Mouse (Mus musculus): ENCODE results near the gene Eme2. TPM values are rescaled to one million over a fixed set of nuclear protein-coding genes. Genes with fewer than 3 reads are reported as not detected.

Gene Eme2
- polyA plus RNA-seq, 1 experiment, result not detected

DNA sequence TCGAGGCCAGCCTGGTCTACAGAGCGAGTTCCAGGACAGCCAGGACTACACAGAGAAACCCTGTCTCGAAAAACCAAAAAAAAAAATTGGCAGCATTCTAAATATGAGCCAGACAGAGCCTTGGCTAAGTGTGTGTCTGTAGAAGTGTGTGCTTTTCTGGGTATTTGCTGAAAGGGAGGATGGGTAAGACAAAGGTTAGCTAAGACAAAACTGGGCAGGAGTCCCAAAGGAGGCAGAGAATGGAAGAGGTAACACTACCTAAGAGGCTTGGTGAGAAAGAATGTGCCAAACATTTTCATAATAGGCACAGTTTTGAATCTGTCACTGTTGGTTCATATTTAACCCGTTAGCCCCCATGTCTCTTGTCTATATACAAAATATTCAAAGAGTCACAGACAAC lies 37.5 kb upstream of the Eme2 start:
- no peak overlapping the region for H3K27ac ChIP-seq (ENCODE audit: insufficient read depth, low read depth, low read length)
- 80% methylated on average over 4 of the region's 4 CpGs for WGBS
- TF ChIP-seq CTCF (IDR thresholded peaks at IDR 0.05; ENCODE audit: insufficient read depth, low read depth, low read length), result no peak
- no peak for TF ChIP-seq POLR2A (IDR thresholded peaks at IDR 0.05; ENCODE audit: insufficient read depth, low read depth, low read length)
- no peak overlapping the region for H3K4me3 ChIP-seq (ENCODE audit: insufficient read depth, low read depth, low read length)
- H3K4me1 ChIP-seq (ENCODE audit: control insufficient read depth, insufficient read depth, low read length), result peaks cover 5% of the 10 kb centered on the region; the same call in 1 of the 2 replicates

DNA sequence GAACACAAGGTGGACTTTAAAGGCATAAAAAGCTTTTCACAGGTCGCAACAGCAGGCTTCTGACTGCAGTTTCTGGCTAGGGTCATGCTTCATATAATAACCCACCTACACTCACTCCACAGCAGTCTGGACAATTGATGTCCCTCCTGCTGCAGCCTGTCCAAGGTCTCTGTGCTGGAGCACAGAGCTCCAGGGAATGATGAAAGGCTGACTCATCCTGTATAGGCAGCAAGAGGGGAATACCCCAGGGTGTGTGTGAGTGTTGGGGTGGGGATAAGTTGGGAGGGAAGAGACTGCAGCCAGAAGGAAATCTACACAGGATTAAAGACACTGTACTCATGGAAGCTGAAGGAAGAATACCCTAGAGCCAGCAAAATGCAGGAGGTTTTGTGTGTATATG lies 34.6 kb upstream of the Eme2 start:
- H3K4me3 ChIP-seq (ENCODE audit: insufficient read depth, low read depth, low read length), result no peak overlapping the region
- 68% methylated on average over 1 of the region's 1 CpGs for WGBS
- no peak overlapping the region for H3K27ac ChIP-seq (ENCODE audit: insufficient read depth, low read depth, low read length)
- H3K4me1 ChIP-seq (ENCODE audit: control insufficient read depth, insufficient read depth, low read length), result peaks cover 3% of the 10 kb centered on the region; the same call in 1 of the 2 replicates
- no peak for TF ChIP-seq CTCF (IDR thresholded peaks at IDR 0.05; ENCODE audit: insufficient read depth, low read depth, low read length)
- no peak for TF ChIP-seq POLR2A (IDR thresholded peaks at IDR 0.05; ENCODE audit: insufficient read depth, low read depth, low read length)

DNA sequence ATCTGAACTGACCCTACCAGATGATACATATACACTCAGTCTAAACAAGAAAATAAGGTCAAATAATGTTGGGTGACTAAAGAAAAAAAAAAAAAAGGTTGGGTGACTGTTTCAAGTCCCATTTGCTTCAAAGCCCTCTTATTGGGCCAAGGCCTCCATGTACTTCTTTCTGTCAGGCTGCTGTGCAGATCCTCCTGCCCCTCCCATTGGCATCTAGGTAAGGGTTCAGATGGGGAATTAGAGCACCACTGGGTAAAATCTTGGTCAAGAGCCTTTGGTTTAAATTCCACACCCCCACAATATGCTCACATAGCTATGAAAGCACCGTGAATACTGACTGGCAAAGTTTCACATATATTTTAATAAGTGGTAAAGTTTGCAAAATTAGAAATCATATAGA lies 28.4 kb upstream of the Eme2 start:
- Histone ChIP-seq H3K4me3 (ENCODE audit: insufficient read depth, low read depth, low read length) (no peak overlapping the region), H3K27ac (ENCODE audit: insufficient read depth, low read depth, low read length) (no peak overlapping the region), H3K4me1 (ENCODE audit: control insufficient read depth, insufficient read depth, low read length) (no peaks in the 10 kb centered on the region)
- no peak for TF ChIP-seq CTCF (IDR thresholded peaks at IDR 0.05; ENCODE audit: insufficient read depth, low read depth, low read length)
- no peak for TF ChIP-seq POLR2A (IDR thresholded peaks at IDR 0.05; ENCODE audit: insufficient read depth, low read depth, low read length)
- WGBS, result 93% methylated on average over 1 of the region's 1 CpGs

DNA sequence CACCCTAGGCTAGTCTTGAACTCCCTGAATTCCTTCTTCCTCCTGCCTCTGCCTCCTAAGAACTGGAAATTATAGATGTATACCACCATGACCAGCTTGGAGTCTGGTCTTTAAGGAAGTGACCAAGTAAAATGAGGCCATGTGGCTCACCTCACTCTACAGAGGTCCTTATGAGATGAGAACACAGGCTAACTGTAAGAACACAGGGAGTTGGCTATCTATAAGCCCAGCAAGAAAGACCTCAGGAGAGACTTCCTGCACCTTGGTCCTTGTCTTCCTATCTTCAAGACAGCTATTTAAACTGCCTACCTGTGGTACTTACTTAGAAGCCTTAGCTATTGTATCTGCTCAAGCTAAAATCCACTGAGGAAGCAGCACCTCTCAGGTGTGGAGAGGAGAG lies 19.1 kb upstream of the Eme2 start:
- H3K4me1 ChIP-seq (ENCODE audit: control insufficient read depth, insufficient read depth, low read length), result peaks cover 3% of the 10 kb centered on the region; the same call in 1 of the 2 replicates
- H3K27ac ChIP-seq (ENCODE audit: insufficient read depth, low read depth, low read length), result no peak overlapping the region
- no peak for TF ChIP-seq POLR2A (IDR thresholded peaks at IDR 0.05; ENCODE audit: insufficient read depth, low read depth, low read length)
- TF ChIP-seq CTCF (IDR thresholded peaks at IDR 0.05; ENCODE audit: insufficient read depth, low read depth, low read length), result no peak
- H3K4me3 ChIP-seq (ENCODE audit: insufficient read depth, low read depth, low read length), result no peak overlapping the region

DNA sequence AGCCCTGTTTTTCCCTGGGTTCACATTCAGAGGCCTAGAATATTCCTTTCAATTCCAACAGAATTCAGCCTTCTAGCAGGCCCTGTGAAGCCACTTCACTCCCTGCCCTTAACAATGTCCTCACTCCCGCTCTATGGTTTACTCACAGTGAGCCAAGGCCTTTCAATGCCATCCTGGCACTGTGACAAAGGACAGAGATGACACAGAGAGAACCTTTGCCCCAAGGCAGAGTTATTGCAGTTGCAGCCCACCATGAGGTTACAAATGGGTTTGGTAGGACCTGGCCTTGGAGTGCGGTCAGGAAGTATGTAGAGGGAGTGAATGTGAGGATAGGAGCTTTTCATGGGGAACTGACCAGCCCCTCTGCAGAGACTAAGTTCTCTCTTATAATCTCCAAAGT lies 12.7 kb upstream of the Eme2 start:
- peaks cover 3% of the 10 kb centered on the region; the same call in 1 of the 2 replicates for H3K4me1 ChIP-seq (ENCODE audit: control insufficient read depth, insufficient read depth, low read length)
- WGBS, result 80% methylated on average over 2 of the region's 2 CpGs
- TF ChIP-seq CTCF (IDR thresholded peaks at IDR 0.05; ENCODE audit: insufficient read depth, low read depth, low read length) (no peak), POLR2A (IDR thresholded peaks at IDR 0.05; ENCODE audit: insufficient read depth, low read depth, low read length) (no peak)
- no peak overlapping the region for H3K4me3 ChIP-seq (ENCODE audit: insufficient read depth, low read depth, low read length)
- no peak overlapping the region for H3K27ac ChIP-seq (ENCODE audit: insufficient read depth, low read depth, low read length)

DNA sequence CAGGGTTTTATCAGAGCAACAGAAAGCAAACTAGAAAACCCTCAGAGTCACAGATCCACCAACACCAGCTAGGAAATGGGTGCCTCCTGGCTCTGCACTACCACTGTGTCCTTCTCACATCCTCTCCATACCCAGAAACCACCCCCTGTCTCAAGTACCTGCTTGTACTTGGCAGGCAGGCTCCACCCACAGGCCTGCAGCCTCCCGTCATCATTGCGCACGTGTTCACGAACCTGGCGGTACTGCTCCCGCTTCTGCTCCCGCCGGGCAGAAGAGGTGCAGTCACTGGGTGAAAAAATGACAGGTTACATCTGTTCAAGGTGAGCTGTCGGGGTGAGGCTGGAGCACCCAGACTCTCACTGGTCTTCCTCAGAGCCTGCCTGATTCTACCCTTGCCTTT lies 8.9 kb upstream of the Eme2 start:
- WGBS, result 89% methylated on average over 9 of the region's 9 CpGs
- TF ChIP-seq POLR2A (IDR thresholded peaks at IDR 0.05; ENCODE audit: insufficient read depth, low read depth, low read length) (no peak), CTCF (IDR thresholded peaks at IDR 0.05; ENCODE audit: insufficient read depth, low read depth, low read length) (no peak)
- H3K4me1 ChIP-seq (ENCODE audit: control insufficient read depth, insufficient read depth, low read length), result peaks cover under 1% of the 10 kb centered on the region; the same call in 1 of the 2 replicates
- no peak overlapping the region for H3K4me3 ChIP-seq (ENCODE audit: insufficient read depth, low read depth, low read length)
- H3K27ac ChIP-seq (ENCODE audit: insufficient read depth, low read depth, low read length), result no peak overlapping the region

DNA sequence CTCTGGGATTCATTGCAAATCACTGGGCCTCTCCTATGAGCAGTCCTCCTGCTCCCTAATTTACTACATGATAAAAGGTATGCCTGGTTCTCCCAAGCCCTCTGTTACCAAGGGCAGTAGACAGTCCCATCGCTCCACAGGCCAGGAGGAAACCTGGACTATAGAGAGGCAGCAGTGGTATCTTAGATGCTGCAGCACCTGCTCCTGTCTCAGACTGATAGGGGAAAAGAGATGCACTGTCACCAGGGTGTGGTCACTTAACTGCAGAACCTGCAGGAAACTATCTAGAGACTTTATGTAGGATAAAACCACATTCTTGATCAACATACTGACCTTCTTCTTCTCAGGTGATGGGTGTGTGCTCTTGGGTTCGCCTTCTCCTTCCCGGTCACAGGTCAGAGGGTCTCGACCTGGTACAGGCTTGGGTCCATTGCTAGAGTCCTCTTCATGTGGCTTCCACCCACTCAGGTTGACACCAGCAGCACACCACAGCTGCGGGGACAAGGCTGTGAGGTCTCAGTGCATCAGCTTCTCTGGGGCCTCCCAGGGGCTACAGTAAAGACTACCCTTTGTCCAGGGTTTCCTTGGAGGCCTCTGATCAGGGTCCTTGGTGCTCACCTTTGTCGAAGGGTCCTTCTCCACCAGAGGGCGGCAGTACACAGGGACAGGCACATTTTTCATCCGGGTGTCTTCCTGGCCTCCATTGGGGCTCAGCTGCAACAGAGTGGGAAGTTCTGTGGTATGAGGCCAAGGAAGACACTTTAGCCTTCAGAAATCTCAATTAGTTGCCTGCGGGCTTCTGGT lies 8.0 kb upstream of the Eme2 start:
- Histone ChIP-seq H3K4me1 (ENCODE audit: control insufficient read depth, insufficient read depth, low read length) (peaks cover 9% of the 10 kb centered on the region), H3K4me3 (ENCODE audit: insufficient read depth, low read depth, low read length) (no peak overlapping the region), H3K27ac (ENCODE audit: insufficient read depth, low read depth, low read length) (no peak overlapping the region)
- WGBS, result 67% methylated on average over 9 of the region's 9 CpGs
- TF ChIP-seq CTCF (IDR thresholded peaks at IDR 0.05; ENCODE audit: insufficient read depth, low read depth, low read length) (no peak), POLR2A (IDR thresholded peaks at IDR 0.05; ENCODE audit: insufficient read depth, low read depth, low read length) (no peak)

DNA sequence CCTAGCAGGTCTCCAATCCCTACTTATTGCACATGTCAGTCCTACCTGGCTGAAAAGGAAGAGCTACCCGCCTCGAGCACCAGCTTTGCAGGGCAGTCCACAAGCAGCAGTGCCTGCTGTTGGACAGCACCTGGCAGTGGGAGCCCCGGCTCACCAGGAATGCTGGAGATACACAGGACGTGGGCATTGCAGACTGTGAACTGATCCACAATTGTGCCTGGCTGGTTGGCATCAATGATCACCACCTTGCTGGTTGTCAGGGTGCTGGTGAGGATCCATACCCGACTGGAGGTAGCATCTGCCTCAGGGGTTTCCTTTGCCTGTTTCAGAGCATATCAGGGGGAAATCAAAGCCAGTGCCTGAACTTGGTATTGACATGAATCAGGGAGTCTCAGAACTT lies 7.2 kb upstream of the Eme2 start:
- Histone ChIP-seq H3K4me1 (ENCODE audit: control insufficient read depth, insufficient read depth, low read length) (peaks cover 15% of the 10 kb centered on the region), H3K4me3 (ENCODE audit: insufficient read depth, low read depth, low read length) (no peak overlapping the region), H3K27ac (ENCODE audit: insufficient read depth, low read depth, low read length) (no peak overlapping the region)
- TF ChIP-seq CTCF (IDR thresholded peaks at IDR 0.05; ENCODE audit: insufficient read depth, low read depth, low read length), result no peak
- no peak for TF ChIP-seq POLR2A (IDR thresholded peaks at IDR 0.05; ENCODE audit: insufficient read depth, low read depth, low read length)
- WGBS, result 94% methylated on average over 5 of the region's 5 CpGs

DNA sequence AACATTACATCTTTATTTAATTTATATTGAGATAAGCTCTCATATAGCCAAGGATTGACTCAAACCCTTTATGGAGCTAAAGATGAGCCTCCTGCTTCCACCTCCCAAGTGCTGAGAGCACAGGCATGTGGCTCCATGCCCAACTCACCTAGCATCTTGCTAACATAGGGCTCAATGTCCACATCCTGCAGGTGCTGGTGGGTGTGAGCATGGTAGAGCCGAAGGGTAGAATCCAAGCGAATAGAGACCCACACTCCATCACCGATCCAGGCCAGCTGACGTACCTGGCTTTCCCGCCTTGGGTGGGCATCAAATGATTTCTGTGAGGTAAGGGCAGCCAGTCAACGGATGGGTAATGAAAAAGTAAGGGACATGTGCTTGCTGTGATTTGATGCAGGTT lies 5.1 kb upstream of the Eme2 start:
- peaks cover 27% of the 10 kb centered on the region for H3K4me1 ChIP-seq (ENCODE audit: control insufficient read depth, insufficient read depth, low read length)
- TF ChIP-seq POLR2A (IDR thresholded peaks at IDR 0.05; ENCODE audit: insufficient read depth, low read depth, low read length), result no peak
- TF ChIP-seq CTCF (IDR thresholded peaks at IDR 0.05; ENCODE audit: insufficient read depth, low read depth, low read length), result no peak
- H3K27ac ChIP-seq (ENCODE audit: insufficient read depth, low read depth, low read length), result no peak overlapping the region
- WGBS, result 97% methylated on average over 6 of the region's 6 CpGs
- no peak overlapping the region for H3K4me3 ChIP-seq (ENCODE audit: insufficient read depth, low read depth, low read length)

Data from olfactory bulb, adult 2 months (tissue).